Mouse (Mus musculus) stomach, postnatal 0 days (tissue): ENCODE results near the gene Ralgapa1. TPM values are rescaled to one million over a fixed set of nuclear protein-coding genes. Genes with fewer than 3 reads are reported as not detected.

ENCODE experiments used
- ATAC-seq: fragments of 200-750 bp; cut with Nextera tagmentation; 2 replicates; pipeline ENCODE4 v1.8.0; 2017; ENCODE audit not compliant: low FRiP score, low TSS enrichment
- DNase-seq: peaks from one replicate; pipeline ENCODE4 v3.0.0-alpha.2; 2016; ENCODE audit warnings: low spot score
- H3K27ac ChIP-seq: fragments of 300-500 bp; sonication (generic); replicated peaks from 2 replicates; pipeline ENCODE4 v1.5.1; 2014; ENCODE audit warnings: mild to moderate bottlenecking, control low read depth
- H3K27me3 ChIP-seq: fragments of 300-500 bp; sonication (generic); 2 replicates; pipeline ENCODE4 v1.6.1; 2014; ENCODE audit warnings: low read length; ENCODE audit not compliant: control insufficient read depth, insufficient read depth
- H3K36me3 ChIP-seq: fragments of 300-500 bp; sonication (generic); 2 replicates; pipeline ENCODE4 v1.6.1; 2014; ENCODE audit warnings: low read length, mixed read lengths; ENCODE audit not compliant: control insufficient read depth, insufficient read depth
- H3K4me1 ChIP-seq: fragments of 300-500 bp; sonication (generic); replicated peaks from 2 replicates; pipeline ENCODE4 v1.6.1; 2014; ENCODE audit warnings: antibody characterized with exemption; ENCODE audit not compliant: control insufficient read depth, insufficient read depth
- H3K4me2 ChIP-seq: fragments of 300-500 bp; sonication (generic); replicated peaks from 2 replicates; pipeline ENCODE4 v1.6.1; 2014; ENCODE audit warnings: low read depth, mild to moderate bottlenecking, control low read depth, moderate library complexity
- H3K4me3 ChIP-seq: fragments of 300-500 bp; sonication (generic); 2 replicates; pipeline ENCODE4 v1.5.1; 2014; ENCODE audit warnings: low read depth, low read length, control low read depth
- H3K9ac ChIP-seq: fragments of 300-500 bp; sonication (generic); 2 replicates; pipeline ENCODE4 v1.6.1; 2014; ENCODE audit warnings: mild to moderate bottlenecking, low read length, control low read depth, mixed read lengths
- H3K9me3 ChIP-seq: fragments of 300-500 bp; sonication (generic); 2 replicates; pipeline ENCODE4 v1.6.1; 2016; ENCODE audit warnings: low read length; ENCODE audit not compliant: control insufficient read depth
- CTCF ChIP-seq: IDR thresholded peaks from 2 replicates; pipeline ENCODE4 v1.5.1; 2016; ENCODE audit warnings: antibody characterized with exemption, low read depth, mild to moderate bottlenecking, moderate library complexity
- EP300 ChIP-seq: optimal IDR thresholded peaks from 2 replicates; pipeline ENCODE3; 2016; ENCODE audit warnings: antibody characterized with exemption
- WGBS: fragments of 180-500 bp; shearing (Covaris S2); extraction: QIAGEN DNeasy Blood & Tissue Kit; methylation state at CpG from one replicate; pipeline ENCODE4 v1.1.7; 2014; 5-methylcytosine and 5-hydroxymethylcytosine counted together
- polyA plus RNA-seq: library from polyadenylated mRNA; unstranded; fragments of >200 nt; fragmentation: Nextera tagmentation; extraction: Ambion mirVana; gene quantifications from 2 replicates; pipeline ENCODE4 v1.2.1, GENCODE M21; 2015

Ralgapa1 gene
- polyA plus RNA-seq, 1 experiment from 2014 or later = 8.8 TPM

- TF ChIP-seq EP300 (no peak), CTCF (no peak)
- no peaks in the 10 kb centered on the region for H3K4me1 ChIP-seq
- no peak overlapping the region for H3K27ac ChIP-seq
- no peak overlapping the region for H3K4me3 ChIP-seq
- DNase-seq = no peak
- no peak overlapping the region for H3K9ac ChIP-seq
- no peaks in the 10 kb centered on the region for H3K9me3 ChIP-seq
- no peaks in the 10 kb centered on the region for H3K27me3 ChIP-seq
- H3K36me3 ChIP-seq = no peaks in the 10 kb centered on the region
- no peak overlapping the region for H3K4me2 ChIP-seq
- no peak for ATAC-seq
Measured at GRCm38 (mm10) chr12:55850650-55851049, 29.7 kb upstream of the Ralgapa1 start.

- Histone ChIP-seq H3K4me3 (no peak overlapping the region), H3K9ac (no peak overlapping the region), H3K36me3 (peaks cover 3% of the 10 kb centered on the region; the same call in 1 of the 2 replicates), H3K4me2 (no peak overlapping the region), H3K27ac (no peak overlapping the region), H3K4me1 (no peaks in the 10 kb centered on the region), H3K27me3 (no peaks in the 10 kb centered on the region), H3K9me3 (no peaks in the 10 kb centered on the region)
- 94% methylated on average over 4 of the region's 4 CpGs for WGBS
- TF ChIP-seq EP300 = no peak
- TF ChIP-seq CTCF = no peak
- ATAC-seq (no peak), DNase-seq (no peak)
Measured at GRCm38 (mm10) chr12:55847851-55848250, 26.9 kb upstream of the Ralgapa1 start.

GRCm38 (mm10) chr12:55846741-55847140, 25.8 kb upstream of the Ralgapa1 start:
- Histone ChIP-seq H3K27me3 (no peaks in the 10 kb centered on the region), H3K4me2 (no peak overlapping the region), H3K9ac (no peak overlapping the region), H3K4me1 (no peaks in the 10 kb centered on the region), H3K36me3 (peaks cover 7% of the 10 kb centered on the region), H3K9me3 (no peaks in the 10 kb centered on the region), H3K4me3 (no peak overlapping the region), H3K27ac (no peak overlapping the region)
- DNase-seq (peak; percentile 26), ATAC-seq (no peak)
- TF ChIP-seq CTCF (peak; percentile 63), EP300 (no peak)
- 73% methylated on average over 1 of the region's 1 CpGs for WGBS

GRCm38 (mm10) chr12:55837495-55837894, 16.5 kb upstream of the Ralgapa1 start:
- DNase-seq = no peak
- Histone ChIP-seq H3K4me3 (no peak overlapping the region), H3K27me3 (no peaks in the 10 kb centered on the region), H3K4me1 (no peaks in the 10 kb centered on the region; the same call in 1 of the 2 replicates), H3K9ac (no peak overlapping the region), H3K27ac (no peak overlapping the region), H3K36me3 (peaks cover 2% of the 10 kb centered on the region; the same call in 1 of the 2 replicates), H3K4me2 (no peak overlapping the region), H3K9me3 (no peaks in the 10 kb centered on the region)
- 49% methylated on average over 3 of the region's 3 CpGs for WGBS
- TF ChIP-seq CTCF = no peak
- TF ChIP-seq EP300 = no peak
- ATAC-seq = no peak

- no peaks in the 10 kb centered on the region for H3K36me3 ChIP-seq
- H3K9me3 ChIP-seq = no peaks in the 10 kb centered on the region
- H3K4me3 ChIP-seq = peak within 1 kb of the TSS; percentile 89
- H3K9ac ChIP-seq = peak within 1 kb of the TSS; percentile 77
- H3K27me3 ChIP-seq = no peaks in the 10 kb centered on the region
- ATAC-seq = peak; percentile 100
- DNase-seq = peak; percentile 97
- H3K27ac ChIP-seq = peak within 1 kb of the TSS; percentile 91
- TF ChIP-seq EP300 (no peak), CTCF (no peak)
- 1% methylated on average over 63 of the region's 77 CpGs for WGBS
- H3K4me1 ChIP-seq = no peaks in the 10 kb centered on the region; the same call in 1 of the 2 replicates
- H3K4me2 ChIP-seq = peak within 1 kb of the TSS; percentile 79
Measured at GRCm38 (mm10) chr12:55836199-55836951, 15.4 kb upstream of the Ralgapa1 start, which contains the start of gene Brms1l. TSS of gene Brms1l (plus strand) at chr12:55836324.

GRCm38 (mm10) chr12:55835857-55836198, 14.9 kb upstream of the Ralgapa1 start:
- no peaks in the 10 kb centered on the region for H3K36me3 ChIP-seq
- ATAC-seq (no peak), DNase-seq (no peak)
- H3K27me3 ChIP-seq = no peaks in the 10 kb centered on the region
- under 1% methylated on average over 6 of the region's 6 CpGs for WGBS
- no peak overlapping the region for H3K27ac ChIP-seq
- H3K9ac ChIP-seq = no peak overlapping the region
- H3K4me2 ChIP-seq = peak overlapping the region; percentile 49
- H3K9me3 ChIP-seq = no peaks in the 10 kb centered on the region
- TF ChIP-seq CTCF (no peak), EP300 (no peak)
- no peaks in the 10 kb centered on the region; the same call in 1 of the 2 replicates for H3K4me1 ChIP-seq
- H3K4me3 ChIP-seq = peak overlapping the region; percentile 89; the same call in 1 of the 2 replicates
